Mouse (Mus musculus): ENCODE data around the gene Terb1. TPM values are rescaled to one million over a fixed set of nuclear protein-coding genes. Genes with fewer than 3 reads are reported as not detected.

Terb1 gene
- total and polyA plus RNA-seq, 2 experiments from 2014 or later, result 0.60 to 0.84 TPM

GRCm38 (mm10) chr8:104422313-104422712 is 87.4 kb downstream of the Terb1 start:
- Histone ChIP-seq H3K27me3 (ENCODE audit: insufficient read depth, low read length) (no peaks in the 10 kb centered on the region), H3K4me2 (ENCODE audit: low read depth, low read length) (no peak overlapping the region)
- no peak for DNase-seq (ENCODE audit: low spot score)

GRCm38 (mm10) chr8:104416022-104416421 is 93.7 kb downstream of the Terb1 start:
- no peak for ATAC-seq
- WGBS, result 75% methylated on average over 6 of the region's 6 CpGs

More at GRCm38 (mm10) chr8:104422313-104422712, 87.4 kb downstream of the Terb1 start:
- Histone ChIP-seq H3K4me1 (ENCODE audit: insufficient read depth, low read length) (no peaks in the 10 kb centered on the region), H3K4me3 (ENCODE audit: low read length) (no peak overlapping the region), H3K9ac (replicated peaks; ENCODE audit: low read length) (no peak overlapping the region), H3K9me3 (ENCODE audit: low read length) (no peaks in the 10 kb centered on the region), H3K27ac (no peak overlapping the region), H3K36me3 (ENCODE audit: insufficient read depth, low read length) (peaks cover 78% of the 10 kb centered on the region)
- no peak for ATAC-seq
- 87% methylated on average over 6 of the region's 6 CpGs for WGBS
- TF ChIP-seq CTCF (IDR thresholded peaks at IDR 0.05; ENCODE audit: low read depth), result no peak

GRCm38 (mm10) chr8:104414204-104414603 is 95.5 kb downstream of the Terb1 start:
- Histone ChIP-seq H3K4me3 (ENCODE audit: low read length) (no peak overlapping the region), H3K4me2 (ENCODE audit: low read depth, low read length) (no peak overlapping the region), H3K36me3 (ENCODE audit: insufficient read depth, low read length) (peaks cover 13% of the 10 kb centered on the region; the same call in 1 of the 2 replicates), H3K4me1 (ENCODE audit: insufficient read depth, low read length) (no peaks in the 10 kb centered on the region), H3K27ac (no peak overlapping the region), H3K9me3 (ENCODE audit: low read length) (no peaks in the 10 kb centered on the region), H3K9ac (replicated peaks; ENCODE audit: low read length) (no peak overlapping the region), H3K27me3 (ENCODE audit: insufficient read depth, low read length) (no peaks in the 10 kb centered on the region)
- ATAC-seq (peak; percentile 39; the same call in 1 of the 2 replicates), DNase-seq (ENCODE audit: low spot score) (no peak)
- WGBS, result 43% methylated on average over 3 of the region's 3 CpGs
- TF ChIP-seq CTCF (IDR thresholded peaks at IDR 0.05; ENCODE audit: low read depth), result no peak

More at GRCm38 (mm10) chr8:104416022-104416421, 93.7 kb downstream of the Terb1 start:
- Histone ChIP-seq H3K27ac (no peak overlapping the region), H3K36me3 (ENCODE audit: insufficient read depth, low read length) (peaks cover 31% of the 10 kb centered on the region), H3K9ac (replicated peaks; ENCODE audit: low read length) (no peak overlapping the region), H3K4me1 (ENCODE audit: insufficient read depth, low read length) (no peaks in the 10 kb centered on the region), H3K4me3 (ENCODE audit: low read length) (no peak overlapping the region), H3K9me3 (ENCODE audit: low read length) (no peaks in the 10 kb centered on the region), H3K27me3 (ENCODE audit: insufficient read depth, low read length) (no peaks in the 10 kb centered on the region), H3K4me2 (ENCODE audit: low read depth, low read length) (no peak overlapping the region)
- TF ChIP-seq CTCF (IDR thresholded peaks at IDR 0.05; ENCODE audit: low read depth), result no peak
- no peak for DNase-seq (ENCODE audit: low spot score)

GRCm38 (mm10) chr8:104413770-104414169 is 95.9 kb downstream of the Terb1 start:
- Histone ChIP-seq H3K4me2 (ENCODE audit: low read depth, low read length) (no peak overlapping the region), H3K4me3 (ENCODE audit: low read length) (no peak overlapping the region), H3K4me1 (ENCODE audit: insufficient read depth, low read length) (no peaks in the 10 kb centered on the region), H3K27ac (no peak overlapping the region), H3K27me3 (ENCODE audit: insufficient read depth, low read length) (no peaks in the 10 kb centered on the region), H3K9ac (replicated peaks; ENCODE audit: low read length) (no peak overlapping the region), H3K9me3 (ENCODE audit: low read length) (no peaks in the 10 kb centered on the region), H3K36me3 (ENCODE audit: insufficient read depth, low read length) (peaks cover 10% of the 10 kb centered on the region; the same call in 1 of the 2 replicates)
- no peak for TF ChIP-seq CTCF (IDR thresholded peaks at IDR 0.05; ENCODE audit: low read depth)
- peak; percentile 30; the same call in 1 of the 2 replicates for ATAC-seq
- no peak for DNase-seq (ENCODE audit: low spot score)
- WGBS, result 80% methylated on average over 4 of the region's 4 CpGs

GRCm38 (mm10) chr8:104412805-104413532 is 96.7 kb downstream of the Terb1 start:
- peaks cover 5% of the 10 kb centered on the region; the same call in 1 of the 2 replicates for H3K36me3 ChIP-seq (ENCODE audit: insufficient read depth, low read length)
- H3K4me2 ChIP-seq (ENCODE audit: low read depth, low read length), result no peak overlapping the region
- H3K4me3 ChIP-seq (ENCODE audit: low read length), result no peak overlapping the region
- no peaks in the 10 kb centered on the region for H3K9me3 ChIP-seq (ENCODE audit: low read length)
- H3K4me1 ChIP-seq (ENCODE audit: insufficient read depth, low read length), result no peaks in the 10 kb centered on the region
- H3K27me3 ChIP-seq (ENCODE audit: insufficient read depth, low read length), result no peaks in the 10 kb centered on the region
- H3K27ac ChIP-seq, result no peak overlapping the region
- H3K9ac ChIP-seq (replicated peaks; ENCODE audit: low read length), result no peak overlapping the region
- no peak for TF ChIP-seq CTCF (IDR thresholded peaks at IDR 0.05; ENCODE audit: low read depth)
- DNase-seq (ENCODE audit: low spot score), result no peak
- WGBS, result 80% methylated on average over 7 of the region's 7 CpGs
- no peak for ATAC-seq

- Histone ChIP-seq H3K4me1 (ENCODE audit: insufficient read depth, low read length) (no peaks in the 10 kb centered on the region), H3K9ac (replicated peaks; ENCODE audit: low read length) (no peak overlapping the region), H3K27ac (no peak overlapping the region), H3K27me3 (ENCODE audit: insufficient read depth, low read length) (no peaks in the 10 kb centered on the region), H3K4me2 (ENCODE audit: low read depth, low read length) (no peak overlapping the region), H3K4me3 (ENCODE audit: low read length) (no peak overlapping the region), H3K36me3 (ENCODE audit: insufficient read depth, low read length) (peaks cover under 1% of the 10 kb centered on the region; the same call in 1 of the 2 replicates), H3K9me3 (ENCODE audit: low read length) (no peaks in the 10 kb centered on the region)
- WGBS, result 80% methylated on average over 3 of the region's 3 CpGs
- no peak for TF ChIP-seq CTCF (IDR thresholded peaks at IDR 0.05; ENCODE audit: low read depth)
- ATAC-seq (no peak), DNase-seq (ENCODE audit: low spot score) (no peak)
These were observed 97.7 kb downstream of the Terb1 start for GRCm38 (mm10) chr8:104411972-104412371.

- H3K9ac ChIP-seq (replicated peaks; ENCODE audit: low read length), result 0 out of 2 replicates have a peak overlapping the region, but pooled peaks have one; percentile 5
- no peaks in the 10 kb centered on the region for H3K27me3 ChIP-seq (ENCODE audit: insufficient read depth, low read length)
- H3K27ac ChIP-seq, result no peak overlapping the region
- H3K4me1 ChIP-seq (ENCODE audit: insufficient read depth, low read length), result no peaks in the 10 kb centered on the region
- no peak overlapping the region for H3K4me2 ChIP-seq (ENCODE audit: low read depth, low read length)
- no peak overlapping the region for H3K4me3 ChIP-seq (ENCODE audit: low read length)
- H3K9me3 ChIP-seq (ENCODE audit: low read length), result no peaks in the 10 kb centered on the region
- no peak for TF ChIP-seq CTCF (IDR thresholded peaks at IDR 0.05; ENCODE audit: low read depth)
- 84% methylated on average over 3 of the region's 3 CpGs for WGBS
- H3K36me3 ChIP-seq (ENCODE audit: insufficient read depth, low read length), result no peaks in the 10 kb centered on the region
- DNase-seq (ENCODE audit: low spot score) (no peak), ATAC-seq (no peak)
These were observed 98.2 kb downstream of the Terb1 start for GRCm38 (mm10) chr8:104411468-104411867.

Data from hindbrain, postnatal 0 days (tissue).